Mouse (Mus musculus): Measurements from ENCODE around the gene Rnase12. TPM values are rescaled to one million over a fixed set of nuclear protein-coding genes. Genes with fewer than 3 reads are reported as not detected.
"Not testable (repeated sequence)": the region's sequence is repeated elsewhere in the genome, so short reads cannot be mapped to it uniquely, and the experiment has no call there.

The Rnase12 gene
- polyA plus RNA-seq (2012; rRNA removed) = 17.3 TPM in 1 of 2 replicates, not detected in the other

- Histone ChIP-seq H3K27me3 (ENCODE audit: control insufficient read depth, insufficient read depth, low read length) (no peaks in the 10 kb centered on the region), H3K4me3 (ENCODE audit: control insufficient read depth, low read depth, low read length) (no peak within 1 kb of the TSS), H3K4me1 (ENCODE audit: control insufficient read depth, insufficient read depth, low read length) (no peaks in the 10 kb centered on the region; the same call in 1 of the 2 replicates), H3K27ac (ENCODE audit: control insufficient read depth, insufficient read depth, low read depth, low read length) (no peak within 1 kb of the TSS), H3K36me3 (ENCODE audit: control insufficient read depth, insufficient read depth, low read length) (no peaks in the 10 kb centered on the region)
- TF ChIP-seq POLR2A (IDR thresholded peaks at IDR 0.05; ENCODE audit: control insufficient read depth, low read depth, low read length) (no peak), CTCF (IDR thresholded peaks at IDR 0.05; ENCODE audit: control insufficient read depth, insufficient read depth, insufficient replicate concordance, low read depth, low read length) (no peak)
These were observed at the start of gene Rnase12 for GRCm38 (mm10) chr14:51057401-51057831. TSS of gene Rnase12 (minus strand) at chr14:51057661.

- Histone ChIP-seq H3K4me1 (ENCODE audit: control insufficient read depth, insufficient read depth, low read length) (no peaks in the 10 kb centered on the region), H3K27me3 (ENCODE audit: control insufficient read depth, insufficient read depth, low read length) (no peaks in the 10 kb centered on the region), H3K36me3 (ENCODE audit: control insufficient read depth, insufficient read depth, low read length) (no peaks in the 10 kb centered on the region), H3K27ac (ENCODE audit: control insufficient read depth, insufficient read depth, low read depth, low read length) (no peak overlapping the region), H3K4me3 (ENCODE audit: control insufficient read depth, low read depth, low read length) (no peak overlapping the region)
- TF ChIP-seq POLR2A (IDR thresholded peaks at IDR 0.05; ENCODE audit: control insufficient read depth, low read depth, low read length) = no peak
- TF ChIP-seq CTCF (IDR thresholded peaks at IDR 0.05; ENCODE audit: control insufficient read depth, insufficient read depth, insufficient replicate concordance, low read depth, low read length) = no peak
These were observed 49.0 kb upstream of the Rnase12 start for GRCm38 (mm10) chr14:51106449-51106967.

- Histone ChIP-seq H3K4me1 (ENCODE audit: control insufficient read depth, insufficient read depth, low read length) (no peaks in the 10 kb centered on the region), H3K4me3 (ENCODE audit: control insufficient read depth, low read depth, low read length) (no peak overlapping the region), H3K36me3 (ENCODE audit: control insufficient read depth, insufficient read depth, low read length) (no peaks in the 10 kb centered on the region), H3K27me3 (ENCODE audit: control insufficient read depth, insufficient read depth, low read length) (no peaks in the 10 kb centered on the region), H3K27ac (ENCODE audit: control insufficient read depth, insufficient read depth, low read depth, low read length) (no peak overlapping the region)
- no peak for TF ChIP-seq POLR2A (IDR thresholded peaks at IDR 0.05; ENCODE audit: control insufficient read depth, low read depth, low read length)
- no peak for TF ChIP-seq CTCF (IDR thresholded peaks at IDR 0.05; ENCODE audit: control insufficient read depth, insufficient read depth, insufficient replicate concordance, low read depth, low read length)
These were observed 46.9 kb upstream of the Rnase12 start for GRCm38 (mm10) chr14:51104366-51104765.

- peak; percentile 65; the same call in 1 of the 2 replicates for TF ChIP-seq CTCF (IDR thresholded peaks at IDR 0.05; ENCODE audit: control insufficient read depth, insufficient read depth, insufficient replicate concordance, low read depth, low read length)
- no peak for TF ChIP-seq POLR2A (IDR thresholded peaks at IDR 0.05; ENCODE audit: control insufficient read depth, low read depth, low read length)
- no peak overlapping the region for H3K4me3 ChIP-seq (ENCODE audit: control insufficient read depth, low read depth, low read length)
- H3K27ac ChIP-seq (ENCODE audit: control insufficient read depth, insufficient read depth, low read depth, low read length) = no peak overlapping the region
- H3K27me3 ChIP-seq (ENCODE audit: control insufficient read depth, insufficient read depth, low read length) = no peaks in the 10 kb centered on the region
- H3K4me1 ChIP-seq (ENCODE audit: control insufficient read depth, insufficient read depth, low read length) = no peaks in the 10 kb centered on the region
- H3K36me3 ChIP-seq (ENCODE audit: control insufficient read depth, insufficient read depth, low read length) = no peaks in the 10 kb centered on the region
These were observed 45.8 kb upstream of the Rnase12 start for GRCm38 (mm10) chr14:51103217-51103616.

GRCm38 (mm10) chr14:51101284-51101683 is 43.8 kb upstream of the Rnase12 start:
- no peaks in the 10 kb centered on the region for H3K27me3 ChIP-seq (ENCODE audit: control insufficient read depth, insufficient read depth, low read length)
- H3K36me3 ChIP-seq (ENCODE audit: control insufficient read depth, insufficient read depth, low read length) = no peaks in the 10 kb centered on the region
- no peak for TF ChIP-seq CTCF (IDR thresholded peaks at IDR 0.05; ENCODE audit: control insufficient read depth, insufficient read depth, insufficient replicate concordance, low read depth, low read length)
- TF ChIP-seq POLR2A (IDR thresholded peaks at IDR 0.05; ENCODE audit: control insufficient read depth, low read depth, low read length) = no peak
- H3K4me1 ChIP-seq (ENCODE audit: control insufficient read depth, insufficient read depth, low read length) = no peaks in the 10 kb centered on the region
- H3K4me3 ChIP-seq (ENCODE audit: control insufficient read depth, low read depth, low read length) = no peak overlapping the region
- no peak overlapping the region for H3K27ac ChIP-seq (ENCODE audit: control insufficient read depth, insufficient read depth, low read depth, low read length)

- Histone ChIP-seq H3K27ac (ENCODE audit: control insufficient read depth, insufficient read depth, low read depth, low read length) (no peak overlapping the region), H3K36me3 (ENCODE audit: control insufficient read depth, insufficient read depth, low read length) (no peaks in the 10 kb centered on the region), H3K4me3 (ENCODE audit: control insufficient read depth, low read depth, low read length) (no peak overlapping the region), H3K27me3 (ENCODE audit: control insufficient read depth, insufficient read depth, low read length) (no peaks in the 10 kb centered on the region), H3K4me1 (ENCODE audit: control insufficient read depth, insufficient read depth, low read length) (no peaks in the 10 kb centered on the region)
- TF ChIP-seq POLR2A (IDR thresholded peaks at IDR 0.05; ENCODE audit: control insufficient read depth, low read depth, low read length) = no peak
- no peak for TF ChIP-seq CTCF (IDR thresholded peaks at IDR 0.05; ENCODE audit: control insufficient read depth, insufficient read depth, insufficient replicate concordance, low read depth, low read length)
These were observed 41.5 kb upstream of the Rnase12 start for GRCm38 (mm10) chr14:51098921-51099320.

GRCm38 (mm10) chr14:51098300-51098699 is 40.8 kb upstream of the Rnase12 start:
- not testable (repeated sequence) for H3K27ac ChIP-seq (ENCODE audit: control insufficient read depth, insufficient read depth, low read depth, low read length); H3K4me1 ChIP-seq (ENCODE audit: control insufficient read depth, insufficient read depth, low read length); H3K4me3 ChIP-seq (ENCODE audit: control insufficient read depth, low read depth, low read length); H3K27me3 ChIP-seq (ENCODE audit: control insufficient read depth, insufficient read depth, low read length); H3K36me3 ChIP-seq (ENCODE audit: control insufficient read depth, insufficient read depth, low read length)
